Mouse (Mus musculus) liver, embryonic 14.5 days (tissue): ENCODE measurements around the gene Eno2. TPM values are rescaled to one million over a fixed set of nuclear protein-coding genes. Genes with fewer than 3 reads are reported as not detected.

Source experiments
- ATAC-seq: fragments of 200-750 bp; cut with Nextera tagmentation; 2 replicates; pipeline ENCODE4 v1.8.0; 2017; ENCODE audit warnings: moderate number of reproducible peaks, mild to moderate bottlenecking, moderate library complexity; ENCODE audit not compliant: insufficient read depth
- DNase-seq, 3 experiments: peaks; one replicate each; pipeline ENCODE4 v3.0.0-alpha.2; 2012 to 2013; ENCODE audit warnings: low read depth in 3 of 3, low spot score in 3 of 3
- H3K27ac ChIP-seq: fragments of 300-500 bp; sonication (generic); 2 replicates; pipeline ENCODE4 v1.5.1; 2014; ENCODE audit warnings: moderate library complexity, mild to moderate bottlenecking, control low read depth, inconsistent platforms
- H3K27me3 ChIP-seq: fragments of 300-500 bp; sonication (generic); 2 replicates; pipeline ENCODE4 v1.6.1; 2014; ENCODE audit warnings: mild to moderate bottlenecking, low read length, moderate library complexity; ENCODE audit not compliant: control insufficient read depth, insufficient read depth
- H3K36me3 ChIP-seq: fragments of 300-500 bp; sonication (generic); replicated peaks from 2 replicates; pipeline ENCODE4 v1.6.1; 2014; ENCODE audit warnings: low read depth; ENCODE audit not compliant: control insufficient read depth, insufficient read depth
- H3K4me1 ChIP-seq, 2 experiments: fragments of 200-500 bp in 1 of 2; fragments of 300-500 bp in 1 of 2; sonication (generic) in 1 of 2; replicated peaks; 2 replicates each; pipeline ENCODE4 v1.6.1; 2012 to 2014; ENCODE audit warnings: antibody characterized with exemption in 1 of 2, inconsistent platforms in 1 of 2, low read length in 1 of 2; ENCODE audit not compliant: control insufficient read depth in 2 of 2, insufficient read depth in 2 of 2
- H3K4me2 ChIP-seq: fragments of 300-500 bp; sonication (generic); 2 replicates; pipeline ENCODE4 v1.6.1; 2014; ENCODE audit warnings: low read depth, mild to moderate bottlenecking, control low read depth, moderate library complexity
- H3K4me3 ChIP-seq, 2 experiments: fragments of 200-500 bp in 1 of 2; fragments of 300-500 bp in 1 of 2; sonication (generic) in 1 of 2; 2 replicates each; pipeline ENCODE4 v1.5.1; 2012 to 2014; ENCODE audit warnings: low read depth in 2 of 2, low read length in 2 of 2, mild to moderate bottlenecking in 2 of 2, control low read depth in 1 of 2, inconsistent platforms in 1 of 2, moderate library complexity in 1 of 2; ENCODE audit not compliant: insufficient read depth in 1 of 2
- H3K9ac ChIP-seq: fragments of 300-500 bp; sonication (generic); replicated peaks from 2 replicates; pipeline ENCODE4 v1.6.1; 2014; ENCODE audit warnings: mild to moderate bottlenecking, control low read depth, moderate library complexity
- H3K9me3 ChIP-seq: fragments of 300-500 bp; sonication (generic); 2 replicates; pipeline ENCODE4 v1.6.1; 2016; ENCODE audit warnings: low read length, mixed read lengths; ENCODE audit not compliant: control insufficient read depth
- CTCF ChIP-seq: IDR thresholded peaks from 2 replicates; pipeline ENCODE4 v1.5.1; 2016; ENCODE audit warnings: antibody characterized with exemption, low read depth, control low read depth
- EP300 ChIP-seq: IDR thresholded peaks from 2 replicates; pipeline ENCODE4 v1.6.1; 2016; ENCODE audit warnings: antibody characterized with exemption, low read depth
- WGBS: fragments of 180-500 bp; shearing (Covaris S2); extraction: QIAGEN DNeasy Blood & Tissue Kit; methylation state at CpG from one replicate; pipeline ENCODE4 v1.1.7; 2014; ENCODE audit not compliant: insufficient replicate concordance; 5-methylcytosine and 5-hydroxymethylcytosine counted together
- microRNA counts: library from miRNA; unstranded; fragments of <30 nt; microRNA quantifications from one replicate; lab custom pipeline; 2016
- microRNA-seq: library from miRNA; unstranded; fragments of <30 nt; microRNA quantifications from one replicate; pipeline ENCODE4, GENCODE M21; 2016
- polyA plus RNA-seq, 2 experiments: library from polyadenylated mRNA; depleted of rRNA in 1 of 2; stranded (reverse) in 1 of 2; unstranded in 1 of 2; fragments of >200 nt; fragmentation: Nextera tagmentation in 1 of 2; extraction: Ambion mirVana in 1 of 2; gene quantifications; 2 replicates each; pipeline versions ENCODE4 v1.2.1 to v1.2.3; 2012 to 2014

Gene Eno2
- polyA plus RNA-seq, 2 experiments, result 0.50 TPM; not detected in 1

- DNase-seq, result no peak
- Histone ChIP-seq H3K4me1 (peaks cover 15 to 16% of the 10 kb centered on the region in 2 experiments), H3K27me3 (no peaks in the 10 kb centered on the region), H3K9me3 (no peaks in the 10 kb centered on the region), H3K36me3 (peaks cover 38% of the 10 kb centered on the region), H3K27ac (peak overlapping the region; percentile 43), H3K4me3 (peak overlapping the region; percentile 75 to 82), H3K4me2 (peak overlapping the region; percentile 87), H3K9ac (peak overlapping the region; percentile 81)
- TF ChIP-seq CTCF, result peak; percentile 16; the same call in 1 of the 2 replicates
- no peak for TF ChIP-seq EP300
- ATAC-seq, result no peak
- 8% methylated on average over 11 of the region's 11 CpGs for WGBS
These were observed 56.6 kb downstream of the Eno2 start for GRCm38 (mm10) chr6:124712918-124713317.

GRCm38 (mm10) chr6:124711824-124712782 lies 57.4 kb downstream of the Eno2 start, which contains the start of the genes Emg1 and Phb2:
Emg1 (minus strand) TSS chr6:124712178.
Phb2 (plus strand) TSS chr6:124712336.
- TF ChIP-seq EP300 (peak; percentile 55), CTCF (peak; percentile 8; the same call in 1 of the 2 replicates)
- under 1% methylated on average over 76 of the region's 76 CpGs for WGBS
- H3K9ac ChIP-seq, result peak within 1 kb of the TSS; percentile 81
- peaks cover 46% of the 10 kb centered on the region for H3K36me3 ChIP-seq
- no peaks in the 10 kb centered on the region for H3K27me3 ChIP-seq
- peak within 1 kb of the TSS; percentile 82 to 88 for H3K4me3 ChIP-seq
- peak within 1 kb of the TSS; percentile 61 for H3K27ac ChIP-seq
- ATAC-seq (peak; percentile 97), DNase-seq (peak; percentile 95 to 96 (median 96))
- H3K4me1 ChIP-seq, result peaks cover 15 to 16% of the 10 kb centered on the region in 2 experiments
- no peaks in the 10 kb centered on the region for H3K9me3 ChIP-seq
- peak within 1 kb of the TSS; percentile 87 for H3K4me2 ChIP-seq

MicroRNAs within 50 kb of the gene (microRNA counts, 519-probe panel; counts per million panel counts)
- microRNA mmu-miR-141 (lab: Ali Mortazavi, UCI) (69.9 counts per million), microRNA mmu-miR-200c (lab: Ali Mortazavi, UCI) (69.9 counts per million)

Small RNA genes lying within 50 kb of the gene (microRNA-seq; reads per million reads assigned to microRNA genes)
- gene Mir141 (75.7 reads per million, percentile 44 among the genes with 10 or more reads in this experiment), gene Mir200c (518 reads per million, percentile 66 among the genes with 10 or more reads in this experiment)

Other genes with a start within 250 kb of the Eno2 start
- gene C1s1, start 227.3 kb downstream of the Eno2 start, polyA plus RNA-seq (2012; rRNA removed), result 36.1 and 40.9 TPM in 2 replicates
- gene C1s1, start 227.3 kb downstream of the Eno2 start, polyA plus RNA-seq (2014; fragmentation: Nextera tagmentation; extraction: Ambion mirVana), result 23.9 and 26.4 TPM in 2 replicates
- gene C1rb, start 199.4 kb downstream of the Eno2 start, polyA plus RNA-seq (2012; rRNA removed), result not detected in 2 replicates
- gene C1rb, start 199.4 kb downstream of the Eno2 start, polyA plus RNA-seq (2014; fragmentation: Nextera tagmentation; extraction: Ambion mirVana), result not detected in 2 replicates
- gene C1s2, start 133.6 kb downstream of the Eno2 start, polyA plus RNA-seq (2012; rRNA removed), result 0.01 TPM in 1 of 2 replicates, not detected in the other
- not detected in 2 replicates for gene C1s2, start 133.6 kb downstream of the Eno2 start, polyA plus RNA-seq (2014; fragmentation: Nextera tagmentation; extraction: Ambion mirVana)
- 61.4 and 65.7 TPM in 2 replicates for gene Lpcat3, start 106.6 kb downstream of the Eno2 start, polyA plus RNA-seq (2012; rRNA removed)
- gene Lpcat3, start 106.6 kb downstream of the Eno2 start, polyA plus RNA-seq (2014; fragmentation: Nextera tagmentation; extraction: Ambion mirVana), result 64.2 and 67.0 TPM in 2 replicates
- gene Emg1, start 57.5 kb downstream of the Eno2 start, polyA plus RNA-seq (2012; rRNA removed), result 91.1 and 103 TPM in 2 replicates
- 147 and 162 TPM in 2 replicates for gene Emg1, start 57.5 kb downstream of the Eno2 start, polyA plus RNA-seq (2014; fragmentation: Nextera tagmentation; extraction: Ambion mirVana)
- gene Phb2, start 57.3 kb downstream of the Eno2 start, polyA plus RNA-seq (2012; rRNA removed), result 101 and 124 TPM in 2 replicates
- gene Phb2, start 57.3 kb downstream of the Eno2 start, polyA plus RNA-seq (2014; fragmentation: Nextera tagmentation; extraction: Ambion mirVana), result 210 and 240 TPM in 2 replicates
- 14.3 and 17.9 TPM in 2 replicates for gene Ptpn6, start 31.0 kb downstream of the Eno2 start, polyA plus RNA-seq (2012; rRNA removed)
- gene Ptpn6, start 31.0 kb downstream of the Eno2 start, polyA plus RNA-seq (2014; fragmentation: Nextera tagmentation; extraction: Ambion mirVana), result 26.6 and 28.4 TPM in 2 replicates
- 27.9 and 50.2 TPM in 2 replicates for gene Grcc10, start 28.3 kb downstream of the Eno2 start, polyA plus RNA-seq (2012; rRNA removed)
- gene Grcc10, start 28.3 kb downstream of the Eno2 start, polyA plus RNA-seq (2014; fragmentation: Nextera tagmentation; extraction: Ambion mirVana), result 74.0 and 80.0 TPM in 2 replicates
- gene Gm45234, start 13.7 kb downstream of the Eno2 start, polyA plus RNA-seq (2012; rRNA removed), result 0.37 TPM in 1 of 2 replicates, not detected in the other
- not detected in 2 replicates for gene Gm45234, start 13.7 kb downstream of the Eno2 start, polyA plus RNA-seq (2014; fragmentation: Nextera tagmentation; extraction: Ambion mirVana)
- 2.5 and 2.8 TPM in 2 replicates for gene Atn1, start 13.1 kb downstream of the Eno2 start, polyA plus RNA-seq (2012; rRNA removed)
- gene Atn1, start 13.1 kb downstream of the Eno2 start, polyA plus RNA-seq (2014; fragmentation: Nextera tagmentation; extraction: Ambion mirVana), result 0.58 and 1.5 TPM in 2 replicates
- gene Lrrc23, start 10.1 kb upstream of the Eno2 start, polyA plus RNA-seq (2012; rRNA removed), result 0.09 TPM in 1 of 2 replicates, not detected in the other
- gene Lrrc23, start 10.1 kb upstream of the Eno2 start, polyA plus RNA-seq (2014; fragmentation: Nextera tagmentation; extraction: Ambion mirVana), result not detected in 2 replicates
- 4.1 and 5.0 TPM in 2 replicates for gene Spsb2, start 39.0 kb upstream of the Eno2 start, polyA plus RNA-seq (2012; rRNA removed)
- gene Spsb2, start 39.0 kb upstream of the Eno2 start, polyA plus RNA-seq (2014; fragmentation: Nextera tagmentation; extraction: Ambion mirVana), result 4.7 and 5.0 TPM in 2 replicates
- 266 and 292 TPM in 2 replicates for gene Tpi1, start 44.6 kb upstream of the Eno2 start, polyA plus RNA-seq (2012; rRNA removed)
- gene Tpi1, start 44.6 kb upstream of the Eno2 start, polyA plus RNA-seq (2014; fragmentation: Nextera tagmentation; extraction: Ambion mirVana), result 418 and 420 TPM in 2 replicates
- gene Usp5, start 59.8 kb upstream of the Eno2 start, polyA plus RNA-seq (2012; rRNA removed), result 24.4 and 27.6 TPM in 2 replicates
- 38.0 and 42.5 TPM in 2 replicates for gene Usp5, start 59.8 kb upstream of the Eno2 start, polyA plus RNA-seq (2014; fragmentation: Nextera tagmentation; extraction: Ambion mirVana)
- 147 and 165 TPM in 2 replicates for gene Cdca3, start 59.9 kb upstream of the Eno2 start, polyA plus RNA-seq (2012; rRNA removed)
- gene Cdca3, start 59.9 kb upstream of the Eno2 start, polyA plus RNA-seq (2014; fragmentation: Nextera tagmentation; extraction: Ambion mirVana), result 205 and 206 TPM in 2 replicates
- gene Gnb3, start 70.6 kb upstream of the Eno2 start, polyA plus RNA-seq (2012; rRNA removed), result 0.03 and 0.06 TPM in 2 replicates
- 0.23 TPM in 1 of 2 replicates, not detected in the other for gene Gnb3, start 70.6 kb upstream of the Eno2 start, polyA plus RNA-seq (2014; fragmentation: Nextera tagmentation; extraction: Ambion mirVana)
- 3.2 and 3.5 TPM in 2 replicates for gene P3h3, start 88.1 kb upstream of the Eno2 start, polyA plus RNA-seq (2012; rRNA removed)
- gene P3h3, start 88.1 kb upstream of the Eno2 start, polyA plus RNA-seq (2014; fragmentation: Nextera tagmentation; extraction: Ambion mirVana), result 0.83 and 0.88 TPM in 2 replicates
- 0.03 and 0.18 TPM in 2 replicates for gene Gpr162, start 94.3 kb upstream of the Eno2 start, polyA plus RNA-seq (2012; rRNA removed)
- gene Gpr162, start 94.3 kb upstream of the Eno2 start, polyA plus RNA-seq (2014; fragmentation: Nextera tagmentation; extraction: Ambion mirVana), result not detected in 2 replicates
- gene Cd4, start 118.5 kb upstream of the Eno2 start, polyA plus RNA-seq (2012; rRNA removed), result 0.07 and 0.10 TPM in 2 replicates
- gene Cd4, start 118.5 kb upstream of the Eno2 start, polyA plus RNA-seq (2014; fragmentation: Nextera tagmentation; extraction: Ambion mirVana), result 0.03 TPM in 1 of 2 replicates, not detected in the other
- gene Lag3, start 142.0 kb upstream of the Eno2 start, polyA plus RNA-seq (2012; rRNA removed), result 0.10 and 0.11 TPM in 2 replicates
- 0.17 TPM in 1 of 2 replicates, not detected in the other for gene Lag3, start 142.0 kb upstream of the Eno2 start, polyA plus RNA-seq (2014; fragmentation: Nextera tagmentation; extraction: Ambion mirVana)
- 109 and 131 TPM in 2 replicates for gene Ptms, start 150.4 kb upstream of the Eno2 start, polyA plus RNA-seq (2012; rRNA removed)
- gene Ptms, start 150.4 kb upstream of the Eno2 start, polyA plus RNA-seq (2014; fragmentation: Nextera tagmentation; extraction: Ambion mirVana), result 29.7 and 39.7 TPM in 2 replicates
- gene Mlf2, start 161.7 kb upstream of the Eno2 start, polyA plus RNA-seq (2012; rRNA removed), result 85.0 and 96.5 TPM in 2 replicates
- gene Mlf2, start 161.7 kb upstream of the Eno2 start, polyA plus RNA-seq (2014; fragmentation: Nextera tagmentation; extraction: Ambion mirVana), result 98.1 and 116 TPM in 2 replicates
- 57.8 and 62.6 TPM in 2 replicates for gene Cops7a, start 195.9 kb upstream of the Eno2 start, polyA plus RNA-seq (2012; rRNA removed)
- 51.5 and 52.6 TPM in 2 replicates for gene Cops7a, start 195.9 kb upstream of the Eno2 start, polyA plus RNA-seq (2014; fragmentation: Nextera tagmentation; extraction: Ambion mirVana)
- gene Pianp, start 227.0 kb upstream of the Eno2 start, polyA plus RNA-seq (2012; rRNA removed), result 0.07 and 0.09 TPM in 2 replicates
- not detected in 2 replicates for gene Pianp, start 227.0 kb upstream of the Eno2 start, polyA plus RNA-seq (2014; fragmentation: Nextera tagmentation; extraction: Ambion mirVana)
- gene Zfp384, start 239.5 kb upstream of the Eno2 start, polyA plus RNA-seq (2012; rRNA removed), result 20.2 and 22.2 TPM in 2 replicates
- gene Zfp384, start 239.5 kb upstream of the Eno2 start, polyA plus RNA-seq (2014; fragmentation: Nextera tagmentation; extraction: Ambion mirVana), result 2.9 and 3.1 TPM in 2 replicates